Mouse (Mus musculus) myocyte (in vitro differentiated cells): ENCODE results near the gene Arnt2.

Experiments
- CEBPB ChIP-seq: IDR thresholded peaks from 2 replicates; pipeline ENCODE4 v1.6.1; 2011; ENCODE audit warnings: mild to moderate bottlenecking, moderate library complexity; ENCODE audit not compliant: poor library complexity, insufficient read depth, severe bottlenecking
- MAX ChIP-seq: IDR thresholded peaks from one replicate; pipeline ENCODE4 v1.6.1; 2011; ENCODE audit warnings: low read depth, mild to moderate bottlenecking, control low read depth
- POLR2A ChIP-seq: IDR thresholded peaks from one replicate; pipeline ENCODE4 v1.6.1; 2011; ENCODE audit warnings: low read depth, mild to moderate bottlenecking, control low read depth, moderate library complexity; ENCODE audit not compliant: insufficient read length

DNA sequence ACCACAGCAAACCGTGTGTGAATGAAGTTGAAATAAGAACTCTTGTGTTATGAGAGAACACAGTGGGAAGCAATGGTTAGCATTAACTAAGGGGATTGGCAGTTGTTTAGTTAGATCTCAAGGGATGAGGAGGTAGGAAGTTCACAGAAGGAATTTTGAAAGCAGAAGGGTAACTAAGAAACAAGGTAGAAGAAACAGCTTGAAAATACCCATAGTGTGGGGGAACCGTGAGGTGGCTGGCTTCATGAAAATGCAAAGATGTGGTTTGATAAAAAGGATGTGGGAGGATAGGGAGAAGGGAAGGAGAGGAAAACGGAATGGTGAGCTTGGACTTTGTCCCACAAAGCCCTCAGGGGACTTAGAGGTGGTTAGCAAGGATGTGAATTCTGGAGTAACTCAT lies 125.0 kb downstream of the Arnt2 start:
- TF ChIP-seq MAX (no peak), CEBPB (no peak), POLR2A (no peak)
